Comparison of ENCODE assay signal across 29 mouse cellular contexts in genomic region chr2:165157900-165158299, GRCm38 (mm10).
DNase-seq lines count a peak whose midpoint lies in the region; ATAC-seq lines count a peak whose summit lies in the region.
"Had no signal": no experiment of that assay in that cellular context is flagged by ENCODE, and none has a peak within 500 bp of the region (broad histone marks: within the 10 kb centered on the region; RNA-seq: fewer than 3 reads in every experiment).

No protein-coding gene starts in this region.

- intact Hi-C loops in left cerebral cortex, postnatal 25 days (cut with DNase I) = no loop called here

- H3K4me3 ChIP-seq in forebrain, embryonic 16.5 days (replicated peaks; ENCODE audit: low read length) = no peak overlapping the region
- H3K4me3 ChIP-seq in forebrain, embryonic 10.5 days = no peak overlapping the region
- H3K4me3 ChIP-seq in midbrain, embryonic 15.5 days = no peak overlapping the region
- H3K4me3 ChIP-seq in midbrain, embryonic 16.5 days (ENCODE audit: low read depth, low read length) = no peak overlapping the region
- H3K4me3 ChIP-seq in hindbrain, embryonic 12.5 days = no peak overlapping the region
- H3K4me3 ChIP-seq: embryonic facial prominence, embryonic 12.5 days; heart, embryonic 13.5 days; hindbrain, embryonic 15.5 days; intestine, embryonic 15.5 days; layer of hippocampus, adult 2 months; liver, embryonic 12.5 days had no signal

- H3K4me2 ChIP-seq in forebrain, embryonic 16.5 days (ENCODE audit: low read length) = no peak overlapping the region
- H3K4me2 ChIP-seq in midbrain, embryonic 15.5 days = no peak overlapping the region
- no peak overlapping the region for H3K4me2 ChIP-seq in midbrain, embryonic 16.5 days (ENCODE audit: low read length)
- H3K4me2 ChIP-seq in hindbrain, embryonic 12.5 days (replicated peaks) = no peak overlapping the region
- H3K4me2 ChIP-seq: embryonic facial prominence, embryonic 12.5 days; heart, embryonic 13.5 days; hindbrain, embryonic 15.5 days; intestine, embryonic 15.5 days; liver, embryonic 12.5 days had no signal

- DNase-seq in forebrain, embryonic 10.5 days (ENCODE audit: extremely low spot score, low spot score) = no peak
- no peak for DNase-seq in left cerebral cortex, postnatal 25 days (ENCODE audit: low spot score in 2 of 2)
- DNase-seq in T-cell, adult 2 months (ENCODE audit: low spot score) = no peak
- DNase-seq: B cell, adult 2 months; cerebellum, adult 11 months; cerebellum, adult 9-10 months; embryo, embryonic 11 days; gastrocnemius, postnatal 10 days; heart, postnatal 10 days; kidney, adult 2 months; kidney, postnatal 36 days; left cerebral cortex, postnatal 4 days; liver, postnatal 0 days; lung, postnatal 36 days; right cerebral cortex, adult 18-20 months; right cerebral cortex, postnatal 4 days; thymus, adult 18-20 months; thymus, postnatal 25 days had no signal

- no peak for ATAC-seq in forebrain, embryonic 16.5 days
- 0 out of 2 replicates have a peak, but pooled peaks have one; percentile 21 for ATAC-seq in midbrain, embryonic 15.5 days (replicated peaks)
- ATAC-seq in midbrain, embryonic 16.5 days = no peak
- ATAC-seq in hindbrain, embryonic 12.5 days (ENCODE audit: low FRiP score) = peak; percentile 33; the same call in 1 of the 2 replicates
- ATAC-seq: intestine, embryonic 15.5 days; liver, embryonic 12.5 days; liver, postnatal 0 days had no signal

- H3K36me3 ChIP-seq in forebrain, embryonic 16.5 days (ENCODE audit: control insufficient read depth, insufficient read depth) = no peaks in the 10 kb centered on the region
- H3K36me3 ChIP-seq in forebrain, embryonic 10.5 days (replicated peaks) = no peaks in the 10 kb centered on the region
- no peaks in the 10 kb centered on the region for H3K36me3 ChIP-seq in midbrain, embryonic 15.5 days (replicated peaks)
- no peaks in the 10 kb centered on the region for H3K36me3 ChIP-seq in midbrain, embryonic 16.5 days (ENCODE audit: control insufficient read depth, insufficient read depth, low read length)
- no peaks in the 10 kb centered on the region for H3K36me3 ChIP-seq in hindbrain, embryonic 12.5 days
- H3K36me3 ChIP-seq: embryonic facial prominence, embryonic 12.5 days; heart, embryonic 13.5 days; hindbrain, embryonic 15.5 days; intestine, embryonic 15.5 days; liver, embryonic 12.5 days had no signal

- 0 out of 2 replicates have a peak overlapping the region, but pooled peaks have one; percentile 4 for H3K9ac ChIP-seq in forebrain, embryonic 16.5 days (replicated peaks; ENCODE audit: low read depth, low read length)
- no peak overlapping the region for H3K9ac ChIP-seq in midbrain, embryonic 15.5 days
- H3K9ac ChIP-seq in midbrain, embryonic 16.5 days (ENCODE audit: low read depth, low read length) = no peak overlapping the region
- 0 out of 2 replicates have a peak overlapping the region, but pooled peaks have one; percentile 19 for H3K9ac ChIP-seq in hindbrain, embryonic 12.5 days
- H3K9ac ChIP-seq: embryonic facial prominence, embryonic 12.5 days; heart, embryonic 13.5 days; hindbrain, embryonic 15.5 days; intestine, embryonic 15.5 days; liver, embryonic 12.5 days; liver, postnatal 0 days had no signal

- H3K27me3 ChIP-seq in forebrain, embryonic 16.5 days (replicated peaks; ENCODE audit: control insufficient read depth, insufficient read depth, low read length) = no peaks in the 10 kb centered on the region
- peaks cover 52% of the 10 kb centered on the region for H3K27me3 ChIP-seq in forebrain, embryonic 10.5 days (ENCODE audit: poor library complexity, severe bottlenecking)
- no peaks in the 10 kb centered on the region for H3K27me3 ChIP-seq in midbrain, embryonic 15.5 days (replicated peaks)
- H3K27me3 ChIP-seq in midbrain, embryonic 16.5 days (ENCODE audit: control insufficient read depth, insufficient read depth, low read depth, low read length) = no peaks in the 10 kb centered on the region
- peaks cover 7% of the 10 kb centered on the region for H3K27me3 ChIP-seq in hindbrain, embryonic 12.5 days

- peaks cover 12% of the 10 kb centered on the region for H3K4me1 ChIP-seq in forebrain, embryonic 16.5 days (replicated peaks; ENCODE audit: control insufficient read depth, insufficient read depth, low read length)
- peaks cover 41% of the 10 kb centered on the region for H3K4me1 ChIP-seq in forebrain, embryonic 10.5 days
- H3K4me1 ChIP-seq in midbrain, embryonic 15.5 days = peaks cover 36% of the 10 kb centered on the region
- H3K4me1 ChIP-seq in midbrain, embryonic 16.5 days (ENCODE audit: control insufficient read depth, insufficient read depth, low read length) = peaks cover 16% of the 10 kb centered on the region
- H3K4me1 ChIP-seq in hindbrain, embryonic 12.5 days = peaks cover 43% of the 10 kb centered on the region
- H3K4me1 ChIP-seq: embryonic facial prominence, embryonic 12.5 days; intestine, embryonic 15.5 days; liver, embryonic 12.5 days had no signal

- WGBS in forebrain, embryonic 16.5 days = 40% methylated on average over 11 of the region's 11 CpGs
- WGBS in forebrain, embryonic 10.5 days = 70% methylated on average over 11 of the region's 11 CpGs
- WGBS in midbrain, embryonic 15.5 days = 35% methylated on average over 11 of the region's 11 CpGs
- WGBS in midbrain, embryonic 16.5 days = 30% methylated on average over 11 of the region's 11 CpGs
- 51% methylated on average over 11 of the region's 11 CpGs for WGBS in hindbrain, embryonic 12.5 days

- no peak overlapping the region for H3K27ac ChIP-seq in forebrain, embryonic 16.5 days (ENCODE audit: low read length)
- H3K27ac ChIP-seq in forebrain, embryonic 10.5 days = no peak overlapping the region
- peak overlapping the region; percentile 63; the same call in 1 of the 2 replicates for H3K27ac ChIP-seq in midbrain, embryonic 15.5 days
- H3K27ac ChIP-seq in midbrain, embryonic 16.5 days (ENCODE audit: low read length) = no peak overlapping the region
- H3K27ac ChIP-seq in hindbrain, embryonic 12.5 days = peak overlapping the region; percentile 69; the same call in 1 of the 2 replicates
- H3K27ac ChIP-seq: embryonic facial prominence, embryonic 12.5 days; heart, embryonic 13.5 days; intestine, embryonic 15.5 days; layer of hippocampus, adult 2 months; liver, embryonic 12.5 days; stomach, postnatal 0 days had no signal

- H3K9me3 ChIP-seq in forebrain, embryonic 16.5 days (ENCODE audit: control insufficient read depth, low read length) = no peaks in the 10 kb centered on the region
- H3K9me3 ChIP-seq in forebrain, embryonic 10.5 days = no peaks in the 10 kb centered on the region
- H3K9me3 ChIP-seq in midbrain, embryonic 15.5 days = no peaks in the 10 kb centered on the region
- H3K9me3 ChIP-seq in midbrain, embryonic 16.5 days (replicated peaks; ENCODE audit: control insufficient read depth, low read length, poor library complexity, severe bottlenecking) = no peaks in the 10 kb centered on the region
- no peaks in the 10 kb centered on the region for H3K9me3 ChIP-seq in hindbrain, embryonic 12.5 days (replicated peaks)
- H3K9me3 ChIP-seq: embryonic facial prominence, embryonic 12.5 days; heart, embryonic 13.5 days; hindbrain, embryonic 15.5 days; intestine, embryonic 15.5 days; liver, embryonic 12.5 days had no signal

Comparison
In these comparisons a context has a peak if more than half of its experiments do, and no peak if none do; other contexts are left out.
1. ATAC-seq: peak in midbrain, embryonic 15.5 days (single experiment) and hindbrain, embryonic 12.5 days (single experiment); none in forebrain, embryonic 16.5 days (single experiment) and midbrain, embryonic 16.5 days (single experiment).
2. H3K27ac ChIP-seq: peak in midbrain, embryonic 15.5 days (single experiment) and hindbrain, embryonic 12.5 days (single experiment); none in forebrain, embryonic 16.5 days (single experiment), forebrain, embryonic 10.5 days (single experiment) and midbrain, embryonic 16.5 days (single experiment).
3. H3K9ac ChIP-seq: peak in forebrain, embryonic 16.5 days (single experiment) and hindbrain, embryonic 12.5 days (single experiment); none in midbrain, embryonic 15.5 days (single experiment) and midbrain, embryonic 16.5 days (single experiment).